Mouse (Mus musculus) CH12F3 (cell line): ENCODE measurements around the gene Klra6.
"Not testable (repeated sequence)": the region's sequence is repeated elsewhere in the genome, so short reads cannot be mapped to it uniquely, and the experiment has no call there.

Source experiments
- in situ Hi-C: fragments of 300-500 bp; cut with MboI; formaldehyde crosslinking; loops from 2 replicates; pipeline ENCODE4 v1.14.3; 2020; ENCODE audit warnings: low sequenced_read_pairs

Klra6 gene

GRCm38 (mm10) chr6:130026854-130027253 lies at the start of gene Klra6:
TSS of gene Klra6 (minus strand) at chr6:130026954.
- in situ Hi-C loops, result no loop called here

- in situ Hi-C loops, result not testable (repeated sequence)
Observed at GRCm38 (mm10) chr6:130067171-130067570, 40.4 kb upstream of the Klra6 start, which contains the start of gene Klra4. TSS of gene Klra4 (minus strand) at chr6:130067271.

GRCm38 (mm10) chr6:130065196-130065595 lies 38.4 kb upstream of the Klra6 start:
- in situ Hi-C loops, result no loop called here

- in situ Hi-C loops, result not testable (repeated sequence)
Observed at GRCm38 (mm10) chr6:130035146-130035545, 8.4 kb upstream of the Klra6 start.

GRCm38 (mm10) chr6:130031493-130032089 lies 4.8 kb upstream of the Klra6 start:
- in situ Hi-C loops, result not testable (repeated sequence)
